Comparison of ENCODE assay signal across 9 mouse cellular contexts in the genomic region with DNA sequence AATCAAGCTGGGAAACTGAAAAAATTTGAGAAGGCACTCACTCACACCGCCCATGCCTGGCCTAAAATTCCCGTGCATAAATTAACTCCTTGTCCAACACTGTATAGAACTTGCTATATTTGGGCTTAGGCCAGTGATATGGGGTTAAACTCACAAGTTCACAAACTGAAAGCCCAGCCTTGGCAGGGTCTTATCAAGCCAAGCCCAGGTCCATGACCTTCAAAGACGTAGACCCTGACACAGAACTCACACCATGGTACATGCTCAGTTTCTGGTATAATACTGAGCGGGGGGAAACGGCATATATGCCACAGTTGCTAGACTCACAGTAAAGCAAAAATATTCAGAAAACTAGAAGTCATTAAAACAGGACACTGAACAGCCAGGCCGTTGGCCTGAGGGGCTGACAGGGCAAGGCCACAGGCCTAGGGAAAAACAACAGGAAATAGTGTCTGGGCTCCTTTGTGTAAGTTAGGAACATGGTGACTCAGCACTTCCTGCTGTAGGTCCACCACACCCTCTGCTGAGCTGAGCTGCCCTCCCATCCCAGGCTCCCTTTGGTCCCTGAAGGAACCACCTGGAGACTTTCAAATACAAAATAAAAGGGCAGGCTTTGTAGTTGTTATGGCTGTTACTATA. TPM values are rescaled to one million over a fixed set of nuclear protein-coding genes. Genes with fewer than 3 reads are reported as not detected.
DNase-seq lines count a peak whose midpoint lies in the region; ATAC-seq lines count a peak whose summit lies in the region.
"Had no signal": no experiment of that assay in that cellular context is flagged by ENCODE, and none has a peak within 500 bp of the region (broad histone marks: within the 10 kb centered on the region; RNA-seq: fewer than 3 reads in every experiment).

No protein-coding gene starts in this region.

- H3K27ac ChIP-seq in heart, embryonic 11.5 days (ENCODE audit: low read depth, low read length) = peak overlapping the region; percentile 78
- H3K27ac ChIP-seq in midbrain, embryonic 15.5 days = no peak overlapping the region
- H3K27ac ChIP-seq: limb, embryonic 12.5 days had no signal

- peak; percentile 91 for ATAC-seq in heart, embryonic 11.5 days (replicated peaks; ENCODE audit: insufficient number of reproducible peaks, low FRiP score, low TSS enrichment)
- ATAC-seq in megakaryocyte progenitor cell, adult 5-6 weeks (replicated peaks; ENCODE audit: poor library complexity) = peak; percentile 70
- ATAC-seq in midbrain, embryonic 15.5 days (replicated peaks) = no peak

- peaks cover 8% of the 10 kb centered on the region for H3K4me1 ChIP-seq in heart, embryonic 11.5 days (ENCODE audit: control insufficient read depth, insufficient read depth, low read length)
- H3K4me1 ChIP-seq in midbrain, embryonic 15.5 days = no peaks in the 10 kb centered on the region
- H3K4me1 ChIP-seq: limb, embryonic 12.5 days had no signal

- no peak overlapping the region for H3K4me2 ChIP-seq in heart, embryonic 11.5 days
- H3K4me2 ChIP-seq in midbrain, embryonic 15.5 days = no peak overlapping the region
- H3K4me2 ChIP-seq: limb, embryonic 12.5 days had no signal

- H3K36me3 ChIP-seq in heart, embryonic 11.5 days (ENCODE audit: control insufficient read depth, insufficient read depth, low read length) = no peaks in the 10 kb centered on the region
- no peaks in the 10 kb centered on the region for H3K36me3 ChIP-seq in midbrain, embryonic 15.5 days (replicated peaks)
- H3K36me3 ChIP-seq: limb, embryonic 12.5 days had no signal

- H3K9me3 ChIP-seq in heart, embryonic 11.5 days (replicated peaks; ENCODE audit: control insufficient read depth, low read length) = no peaks in the 10 kb centered on the region
- H3K9me3 ChIP-seq in midbrain, embryonic 15.5 days = no peaks in the 10 kb centered on the region
- H3K9me3 ChIP-seq: limb, embryonic 12.5 days had no signal

- no peak overlapping the region for H3K4me3 ChIP-seq in heart, embryonic 11.5 days (ENCODE audit: low read depth, low read length)
- H3K4me3 ChIP-seq in midbrain, embryonic 15.5 days = no peak overlapping the region
- H3K4me3 ChIP-seq: limb, embryonic 12.5 days had no signal

- no peaks in the 10 kb centered on the region for H3K27me3 ChIP-seq in heart, embryonic 11.5 days (ENCODE audit: control insufficient read depth, insufficient read depth, low read length)
- no peaks in the 10 kb centered on the region for H3K27me3 ChIP-seq in midbrain, embryonic 15.5 days (replicated peaks)
- H3K27me3 ChIP-seq: limb, embryonic 12.5 days had no signal

- H3K9ac ChIP-seq in heart, embryonic 11.5 days (ENCODE audit: low read depth, low read length) = no peak overlapping the region
- H3K9ac ChIP-seq in midbrain, embryonic 15.5 days = no peak overlapping the region
- H3K9ac ChIP-seq: limb, embryonic 12.5 days had no signal

- 54% methylated on average over 6 of the region's 6 CpGs for WGBS in heart, embryonic 11.5 days (ENCODE audit: insufficient replicate concordance)
- WGBS in midbrain, embryonic 15.5 days = 85% methylated on average over 6 of the region's 6 CpGs

- peak; percentile 36 for DNase-seq in embryo, embryonic 10 days (ENCODE audit: low spot score)
- DNase-seq in embryo, embryonic 9.5 days (ENCODE audit: extremely low spot score) = no peak
- DNase-seq in R1 (ENCODE audit: low read depth, low spot score) = peak; percentile 79
- peak; percentile 45 to 81 for DNase-seq in kidney, postnatal 25 days
- DNase-seq in frontal cortex, postnatal 10 days (ENCODE audit: low spot score in 2 of 2) = no peak

RNA-seq across cellular contexts. Expression of a gene that starts 12.3 kb away (rescaled TPM):
- polyA plus RNA-seq in heart, embryonic 11.5 days (2014; fragmentation: Nextera tagmentation; extraction: Ambion mirVana) = 0.07 and 0.37 TPM in 2 replicates
- 1.1 and 1.5 TPM in 2 replicates for total RNA-seq in megakaryocyte progenitor cell, adult 5-6 weeks (2015)
- 0.44 and 2.1 TPM in 2 replicates for total RNA-seq in megakaryocyte progenitor cell, adult 5-6 weeks (2017)
- 3.0 and 4.0 TPM in 2 replicates for polyA plus RNA-seq in midbrain, embryonic 15.5 days (2015; fragmentation: Nextera tagmentation; extraction: Ambion mirVana)

Comparison
In these comparisons a context has a peak if more than half of its experiments do, and no peak if none do; other contexts are left out.
1. DNase-seq: peak in embryo, embryonic 10 days (single experiment), R1 (single experiment) and kidney, postnatal 25 days (2 of 2); none in embryo, embryonic 9.5 days (single experiment) and frontal cortex, postnatal 10 days (0 of 2).